Mouse (Mus musculus) liver, postnatal 0 days (tissue): ENCODE measurements at regions not wholly inside any gene's neighbourhood (a gene's known extent, or its start where the extent isn't known, plus 50 kb on each side); places are given as distances from the start of the nearest gene placed in this dataset.

Experiments used
- CTCF ChIP-seq: sonication (generic); IDR thresholded peaks from 2 replicates; pipeline ENCODE4 v1.5.1; 2016; ENCODE audit warnings: antibody characterized with exemption, low read depth
- EP300 ChIP-seq: IDR thresholded peaks from 2 replicates; pipeline ENCODE4 v1.6.1; 2016; ENCODE audit warnings: antibody characterized with exemption, low read depth, mild to moderate bottlenecking

- TF ChIP-seq CTCF (no peak), EP300 (no peak)
Observed at GRCm38 (mm10) chr2:22029022-22029803, 198.1 kb upstream of the Myo3a start.
